Mouse (Mus musculus): ENCODE measurements at regions not wholly inside any gene's neighbourhood (a gene's known extent, or its start where the extent isn't known, plus 50 kb on each side); places are given as distances from the start of the nearest gene placed in this dataset.

DNA sequence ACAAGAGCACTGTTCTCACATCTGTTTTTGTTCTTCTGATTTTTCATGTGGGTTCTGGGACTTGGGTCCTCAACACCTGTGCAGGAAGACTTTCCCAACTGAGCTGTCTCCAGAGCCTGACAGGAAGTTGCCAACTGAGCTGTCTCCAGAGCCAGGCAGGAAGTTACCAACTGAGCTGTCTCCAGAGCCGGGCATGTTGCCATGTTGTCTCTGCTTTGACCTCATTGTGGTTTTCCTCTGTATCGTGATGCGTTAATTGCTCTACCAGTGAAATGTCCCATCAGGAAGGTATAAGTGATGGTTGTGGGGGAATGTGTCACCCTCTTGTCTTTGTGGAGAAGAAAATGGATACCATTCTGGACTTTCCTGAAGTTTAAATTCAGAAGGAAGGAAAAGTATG is 54.4 kb upstream of the Olfm4 start:
- intact Hi-C loops (cut with DNase I): no loop called here
- no peak for DNase-seq

DNA sequence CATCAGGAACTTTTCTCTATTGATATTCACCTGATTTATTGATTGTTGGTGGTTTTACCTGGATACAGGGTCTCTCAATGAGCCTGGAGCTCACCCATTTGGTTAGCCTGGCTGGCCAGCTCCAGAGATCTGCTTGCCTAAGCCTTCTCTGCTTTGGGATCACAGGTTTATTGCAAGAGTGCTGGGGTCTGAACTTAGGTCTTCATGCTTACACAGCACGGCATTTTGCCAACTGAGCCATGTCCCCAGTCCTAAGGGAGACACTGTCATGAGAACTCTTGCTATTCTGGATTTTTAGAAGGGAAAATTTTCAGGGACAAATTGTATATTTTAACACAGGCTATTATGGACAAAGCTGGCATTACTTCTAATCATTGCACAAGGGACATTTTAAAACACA is 56.7 kb upstream of the Olfm4 start:
- intact Hi-C loops (cut with DNase I): no loop called here
- no peak for DNase-seq

DNA sequence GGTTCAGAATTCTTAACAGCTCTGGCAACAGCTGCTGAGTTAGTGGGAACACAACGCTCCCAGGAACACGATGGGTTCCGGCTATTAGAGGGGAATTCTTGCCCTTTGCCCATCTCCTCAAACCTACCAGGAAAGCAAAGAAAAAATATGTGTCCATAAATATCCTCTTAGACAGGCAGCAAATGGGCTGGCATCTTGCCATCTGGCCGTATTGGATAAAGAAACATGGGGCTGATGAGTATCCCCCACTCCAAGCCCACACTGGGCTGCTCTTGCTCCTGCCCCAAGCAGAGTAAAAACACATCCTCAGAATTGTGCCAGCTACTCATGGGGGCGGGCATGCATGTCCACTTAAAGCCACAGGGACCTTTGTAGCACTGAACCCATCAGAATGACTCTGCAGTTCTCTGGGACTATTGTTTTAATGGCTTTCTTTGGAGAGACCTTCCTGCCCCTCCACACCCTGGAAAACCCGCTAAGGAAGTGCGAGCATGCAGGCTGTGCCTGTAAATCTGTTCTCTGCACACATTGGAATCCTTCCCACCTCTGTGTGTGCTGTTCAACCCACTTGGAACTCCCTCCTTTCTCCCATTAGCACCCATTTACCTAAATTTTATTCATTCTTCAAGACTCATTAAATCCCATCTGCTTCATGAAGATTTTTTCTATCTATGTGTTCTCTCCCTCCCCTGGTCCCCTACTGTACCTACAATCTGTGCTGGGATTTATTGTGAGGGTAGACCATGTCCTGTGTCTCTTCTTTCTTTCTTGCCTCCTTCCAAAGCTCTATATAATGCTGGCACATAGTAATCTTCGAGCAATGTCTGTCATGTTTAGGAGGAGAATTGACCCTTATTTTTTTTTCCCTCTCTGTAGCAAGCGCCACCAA is 66.7 kb upstream of the Olfm4 start:
- intact Hi-C loops (cut with DNase I): loop anchor here (10.0 kb wide), 3 partner anchors 152 to 302 kb away; no protein-coding TSS in a partner anchor
- DNase-seq: no peak

DNA sequence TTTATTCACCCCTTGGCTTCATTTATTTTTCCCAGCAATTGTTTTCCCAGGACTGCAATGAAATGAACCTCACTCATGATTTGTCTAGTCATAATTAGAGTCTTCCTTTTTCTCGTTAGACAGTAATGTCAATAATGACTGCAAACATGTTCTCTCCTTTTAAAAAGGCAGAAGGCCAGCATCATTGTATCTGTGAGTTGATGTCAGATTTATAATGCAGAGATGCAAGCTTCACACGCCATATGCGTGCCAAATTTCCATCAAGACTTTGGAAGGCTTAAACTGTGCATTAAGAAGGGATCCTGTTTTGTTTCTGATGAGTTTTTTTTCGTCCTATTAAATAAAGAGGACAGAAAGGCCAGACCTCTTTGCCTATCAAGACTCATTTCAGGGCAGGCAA is 68.9 kb upstream of the Olfm4 start:
- DNase-seq: no peak
- intact Hi-C loops (cut with DNase I): loop anchor here (10.0 kb wide), 3 partner anchors 150 to 300 kb away; no protein-coding TSS in a partner anchor

DNA sequence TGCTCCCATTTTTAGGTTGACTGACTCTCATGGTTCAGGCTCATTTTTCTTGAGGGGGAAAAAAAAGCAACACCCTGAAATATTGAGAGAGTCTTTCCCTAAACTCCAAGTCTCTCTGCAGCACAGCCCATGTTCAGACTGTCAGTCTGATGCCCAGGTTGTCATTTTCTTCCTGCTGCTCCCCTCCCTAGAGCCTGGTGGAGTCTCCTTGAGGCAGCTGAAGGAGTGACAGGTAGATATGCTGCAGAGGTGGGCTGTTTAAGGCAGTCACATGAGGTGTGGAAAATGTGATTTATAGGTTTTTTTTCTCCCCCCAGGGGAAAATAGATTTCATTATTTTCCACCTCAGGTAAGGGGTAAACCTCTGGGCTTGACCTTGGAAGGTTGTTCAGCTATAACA is 70.6 kb upstream of the Olfm4 start:
- intact Hi-C loops (cut with DNase I): loop anchor here (10.0 kb wide), 3 partner anchors 149 to 301 kb away; no protein-coding TSS in a partner anchor

DNA sequence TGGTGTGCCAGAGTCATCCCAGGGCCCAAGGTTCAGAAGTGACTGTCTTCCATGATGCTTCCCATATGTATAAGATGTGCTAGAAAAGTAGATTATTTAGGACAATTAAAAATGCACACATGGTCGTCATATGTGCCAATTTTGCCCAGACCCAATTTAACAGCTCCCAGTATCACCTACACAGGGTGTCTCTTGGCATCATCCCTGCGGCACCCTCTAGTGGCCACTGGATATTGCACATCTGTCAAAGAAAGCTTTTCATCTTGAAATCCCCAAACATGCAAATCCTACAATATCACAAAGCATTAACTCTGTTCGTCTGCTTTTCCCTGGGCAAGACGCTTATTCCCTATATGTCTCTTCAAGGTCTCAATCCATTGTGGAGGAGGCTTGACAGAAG is 71.3 kb upstream of the Olfm4 start:
- intact Hi-C loops (cut with DNase I): loop anchor here (10.0 kb wide), 3 partner anchors 148 to 302 kb away; no protein-coding TSS in a partner anchor
- DNase-seq: peak; percentile 22 to 54

More for the DNA sequence above, 70.6 kb upstream of the Olfm4 start:
- DNase-seq: no peak

DNA sequence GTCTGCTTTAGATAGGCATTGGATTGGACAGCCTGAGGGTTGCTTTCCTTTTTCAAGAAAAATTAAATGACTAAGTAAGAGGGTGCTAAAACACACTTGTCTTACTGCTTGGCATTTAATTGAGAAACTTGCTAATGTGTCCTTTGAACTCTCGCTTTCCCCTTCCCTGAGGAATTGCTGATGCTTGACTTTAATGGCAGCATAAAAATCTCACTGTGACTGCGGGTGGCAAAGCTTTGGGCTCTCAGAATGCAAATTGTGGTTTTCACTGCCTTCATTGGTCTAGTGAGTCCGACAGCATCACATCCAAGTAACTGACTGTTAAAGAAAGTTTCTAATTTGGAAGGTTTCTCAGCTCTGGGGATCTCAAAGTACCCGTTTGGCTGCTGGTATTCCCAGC is 76.1 kb upstream of the Olfm4 start:
- intact Hi-C loops (cut with DNase I): no loop called here
- DNase-seq: no peak

DNA sequence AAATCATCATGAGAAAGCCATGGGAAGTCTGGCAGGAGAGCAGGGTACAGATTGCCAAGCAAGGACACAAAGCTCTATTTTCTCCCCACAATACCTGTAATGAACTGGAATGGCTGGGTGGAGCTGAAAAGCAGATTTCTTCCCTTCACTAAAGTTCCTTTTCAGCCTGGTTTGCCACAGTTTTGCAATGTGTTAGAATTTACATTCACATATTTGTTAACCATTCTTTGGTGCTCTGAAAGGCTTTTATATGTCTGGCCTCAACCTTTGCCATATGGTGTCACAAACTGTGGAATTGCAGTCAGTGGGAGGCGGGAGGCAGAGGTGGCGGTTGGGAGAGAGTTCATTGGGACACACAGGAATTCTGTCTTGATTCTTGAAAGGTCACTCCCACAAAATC is 78.3 kb upstream of the Olfm4 start:
- DNase-seq: no peak
- intact Hi-C loops (cut with DNase I): no loop called here

DNA sequence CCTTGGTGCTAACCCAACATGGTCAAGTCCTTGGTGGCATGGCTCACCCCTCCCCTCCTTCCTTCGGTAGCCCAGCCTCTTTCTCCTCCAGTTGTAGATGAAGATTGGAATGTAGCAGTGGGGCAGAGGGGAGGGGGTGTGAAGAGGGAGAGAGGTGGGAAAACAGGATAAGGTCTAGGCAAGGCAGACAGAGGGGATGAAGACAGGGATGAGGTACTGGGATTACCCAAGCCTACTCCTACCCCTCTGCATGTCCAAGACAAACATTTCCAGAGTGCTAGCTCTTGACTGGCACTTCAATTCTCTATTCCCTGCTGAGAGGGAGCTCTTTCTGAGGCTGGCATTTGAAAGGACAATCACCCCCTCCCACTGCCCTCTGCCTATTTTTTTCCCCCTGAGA is 81.5 kb upstream of the Olfm4 start:
- DNase-seq: no peak
- intact Hi-C loops (cut with DNase I): no loop called here

DNA sequence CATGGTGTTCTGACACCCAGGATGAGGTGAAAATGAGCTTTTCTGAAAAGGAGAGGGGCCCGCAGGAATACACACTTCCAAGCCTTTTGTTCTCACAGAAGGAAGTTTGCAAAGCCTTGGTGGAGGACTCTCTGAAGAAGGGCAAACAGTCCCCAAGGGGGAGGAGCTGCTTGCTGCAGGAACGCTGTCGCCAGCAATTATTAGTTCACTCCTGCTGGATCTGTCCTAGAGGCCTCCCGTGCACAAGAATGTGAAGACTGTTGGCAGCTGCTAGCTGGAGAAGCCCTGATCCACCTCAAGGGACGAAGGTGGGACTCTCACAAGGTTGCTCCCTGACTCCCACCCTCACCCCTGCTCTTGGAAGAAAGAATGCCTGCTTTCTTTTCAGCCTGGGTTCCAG is 85.6 kb upstream of the Olfm4 start:
- DNase-seq: no peak
- intact Hi-C loops (cut with DNase I): no loop called here

DNA sequence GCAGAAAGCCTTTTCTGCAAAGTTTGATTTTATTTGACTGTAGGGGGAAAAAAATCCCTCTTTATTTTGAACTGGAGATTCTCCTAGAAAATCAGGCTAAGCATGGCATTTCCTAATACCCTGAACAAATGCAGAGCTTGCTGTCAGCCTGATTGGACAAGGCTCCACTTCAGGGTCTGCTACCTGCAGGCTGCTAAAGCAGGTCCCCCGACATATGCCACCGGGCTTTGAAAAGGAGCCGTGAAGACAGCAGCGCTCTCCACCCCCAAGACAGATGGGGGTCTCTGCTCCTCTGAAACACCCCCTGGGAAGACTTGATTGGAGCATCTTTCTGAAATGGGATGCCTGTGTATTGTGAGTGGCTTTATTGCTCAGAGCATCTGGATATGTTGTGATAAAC is 90.6 kb upstream of the Olfm4 start:
- intact Hi-C loops (cut with DNase I): no loop called here
- no peak for DNase-seq

DNA sequence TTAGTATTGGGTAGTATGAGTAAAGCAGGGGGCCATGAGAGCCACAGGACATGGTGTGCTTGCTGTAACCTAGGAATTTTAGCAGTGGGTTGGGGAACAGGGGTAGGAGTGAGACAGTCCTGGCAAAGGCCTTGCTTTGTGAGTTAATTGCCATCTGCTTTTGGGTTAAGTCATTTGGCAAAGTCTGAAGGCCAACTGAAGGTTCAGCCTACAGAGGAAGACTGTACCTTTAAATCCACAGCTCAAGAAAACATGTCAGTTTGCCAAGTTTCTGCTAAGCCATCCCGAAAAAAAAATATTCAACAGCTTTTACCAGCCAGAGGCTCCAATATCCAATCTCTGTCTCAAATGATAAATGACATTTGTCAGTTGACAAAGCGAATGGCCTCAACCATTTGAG is 93.2 kb upstream of the Olfm4 start:
- DNase-seq: no peak
- intact Hi-C loops (cut with DNase I): no loop called here

DNA sequence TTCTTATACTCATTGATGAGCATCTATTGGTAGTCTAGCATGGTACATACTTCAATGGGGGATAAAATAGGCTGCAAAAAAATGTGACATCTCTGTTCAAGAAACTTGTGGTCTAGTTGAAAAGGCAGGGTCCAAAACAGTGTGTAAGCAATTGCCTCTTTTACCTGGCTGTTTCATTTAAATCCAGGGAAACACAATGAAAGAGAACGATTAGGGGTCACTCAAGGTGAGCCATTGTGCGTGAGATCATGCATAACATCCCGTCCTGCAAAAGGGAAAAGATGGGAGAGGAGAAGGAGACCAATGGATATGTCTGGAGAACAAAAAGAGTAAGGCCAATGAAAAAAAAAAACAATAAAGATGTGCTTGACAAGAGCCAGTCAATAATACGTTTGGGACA is 93.6 kb upstream of the Olfm4 start:
- intact Hi-C loops (cut with DNase I): no loop called here
- no peak for DNase-seq

DNA sequence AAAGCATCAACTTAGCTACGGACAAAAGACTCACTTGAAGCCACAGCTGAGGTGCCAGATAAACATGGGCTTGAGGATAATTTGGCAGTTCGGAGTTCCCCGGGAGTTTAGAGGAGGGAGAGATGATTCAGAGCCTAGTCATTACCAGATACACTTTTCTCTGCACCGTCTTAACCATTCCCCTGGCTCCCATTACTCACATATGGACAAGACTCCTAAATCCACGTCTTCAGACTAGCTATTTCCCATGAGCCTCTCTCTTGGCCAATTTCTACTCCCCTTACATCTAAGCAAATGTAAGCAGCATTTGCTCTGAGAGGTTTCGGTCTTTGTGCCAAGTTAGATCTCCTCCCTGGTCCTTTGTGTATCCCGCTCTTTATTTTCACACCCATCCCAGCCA is 100.4 kb upstream of the Olfm4 start:
- DNase-seq: no peak
- intact Hi-C loops (cut with DNase I): no loop called here

DNA sequence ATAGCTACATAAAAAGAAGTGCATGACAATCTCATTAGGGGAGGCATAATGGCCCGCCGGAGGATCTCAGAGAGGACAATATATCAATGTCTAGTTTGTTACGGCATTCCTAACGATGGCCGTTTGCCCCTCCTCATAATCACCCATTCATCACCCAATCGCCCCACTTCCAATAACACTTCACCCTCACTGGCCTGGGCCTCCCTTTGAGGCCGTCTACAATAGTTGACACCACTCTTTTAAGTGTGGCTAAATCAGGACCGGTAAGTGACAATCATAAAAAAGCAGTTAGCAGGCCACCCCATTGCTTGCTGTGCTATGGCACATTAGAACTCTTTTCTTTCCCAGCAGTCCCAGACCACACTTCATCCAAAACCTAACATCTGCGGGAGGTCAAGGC is 102.2 kb upstream of the Olfm4 start:
- intact Hi-C loops (cut with DNase I): no loop called here
- no peak for DNase-seq

DNA sequence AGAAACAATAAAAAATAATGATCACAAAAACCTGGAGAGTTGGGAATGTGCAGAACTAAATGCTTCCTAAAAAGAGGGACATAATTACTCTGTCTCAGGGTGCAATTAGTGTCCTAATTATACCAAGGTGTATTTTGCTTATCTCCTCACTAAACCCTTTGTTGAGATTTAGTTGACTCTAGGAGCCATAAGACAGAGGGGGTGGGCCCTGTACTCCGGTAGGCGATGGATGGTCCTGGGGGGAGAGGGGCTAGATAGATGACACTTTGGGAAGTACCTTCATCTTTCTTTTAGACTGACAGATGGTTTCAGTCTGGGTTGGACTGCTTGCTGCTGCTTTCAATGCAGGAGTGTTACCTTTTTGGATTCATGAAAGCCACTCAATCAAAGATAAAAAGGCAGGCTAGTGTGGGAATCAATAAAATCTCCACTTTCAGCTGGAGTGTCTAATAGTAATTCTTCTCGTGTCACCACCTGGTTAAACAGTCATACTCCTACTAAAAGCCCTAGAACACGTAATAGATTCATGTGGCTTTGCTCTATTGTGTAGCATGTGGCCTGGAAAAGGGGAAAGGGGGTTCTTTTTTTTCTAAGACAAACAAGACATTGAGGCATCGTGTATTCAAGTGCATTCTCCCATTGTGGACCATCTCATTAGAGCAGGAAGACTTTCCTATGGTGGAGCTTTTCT is 103.7 kb upstream of the Olfm4 start:
- no peak for DNase-seq
- intact Hi-C loops (cut with DNase I): no loop called here

DNA sequence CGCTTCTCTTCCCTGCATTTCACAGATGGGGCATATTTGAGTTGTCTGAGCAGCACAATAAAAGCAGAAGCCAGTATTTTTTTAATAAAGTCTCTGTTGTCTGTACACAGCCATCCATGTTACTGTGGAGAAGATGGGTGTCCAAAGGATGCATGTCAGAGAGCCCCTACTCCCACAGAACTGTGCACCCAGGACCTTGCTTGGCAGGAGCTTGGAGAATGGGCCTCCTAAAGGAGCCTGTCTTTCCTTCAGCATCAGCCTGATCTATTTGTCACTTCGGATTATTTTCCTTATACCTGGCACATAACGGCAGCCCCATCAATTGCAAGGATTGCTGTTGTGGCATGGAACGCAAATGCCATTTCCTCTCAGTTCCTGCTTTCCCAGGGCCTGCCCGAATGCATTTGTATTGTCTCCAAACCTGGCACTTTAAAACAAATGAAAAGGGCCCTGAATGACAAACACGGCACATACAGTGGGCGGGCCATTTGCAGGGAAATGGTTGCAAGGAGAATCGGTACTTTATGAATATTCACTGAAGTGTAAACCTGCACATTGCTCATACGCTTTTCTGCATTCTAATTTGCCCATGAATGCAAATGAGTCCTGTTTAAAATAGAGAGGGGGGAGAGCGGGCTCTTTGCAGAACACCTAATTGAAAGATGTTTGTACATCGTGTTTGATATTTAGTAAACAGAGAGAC is 104.4 kb upstream of the Olfm4 start:
- no peak for DNase-seq
- intact Hi-C loops (cut with DNase I): no loop called here

DNA sequence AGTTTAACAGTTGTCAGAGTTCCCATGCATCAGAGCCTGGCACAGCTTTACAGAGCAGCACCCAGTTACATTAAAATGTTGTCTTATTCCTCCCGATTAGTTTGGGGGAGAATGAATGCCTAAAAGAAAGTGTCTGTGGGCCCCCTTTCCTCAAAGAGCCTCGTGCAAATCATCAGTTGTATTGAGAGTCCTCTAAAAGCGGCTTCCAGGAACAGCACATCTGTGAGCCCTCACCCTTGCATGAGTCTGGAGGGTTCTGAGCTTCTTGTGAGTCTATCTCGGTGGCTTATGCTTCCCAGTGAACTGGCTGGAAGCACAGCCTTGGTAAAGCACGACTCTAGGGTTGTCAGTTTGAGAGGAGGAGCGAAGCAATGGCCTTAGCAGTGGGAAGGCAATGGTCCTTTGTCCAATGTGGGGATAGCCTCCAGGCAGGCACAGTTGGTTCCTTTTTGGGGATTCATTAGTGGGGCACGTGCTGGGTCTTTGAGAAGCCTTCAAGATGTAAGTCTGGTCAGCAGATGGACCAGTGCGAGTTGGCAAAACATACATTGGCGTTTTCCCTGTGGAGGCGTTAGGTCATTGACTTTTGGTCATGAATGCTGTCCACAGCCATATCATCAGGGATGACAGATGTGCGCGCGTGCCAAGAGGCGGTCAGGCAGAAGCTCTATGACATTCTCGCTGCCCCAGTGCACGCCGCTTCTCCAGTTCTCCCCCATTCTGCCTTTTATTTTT is 105.4 kb upstream of the Olfm4 start:
- no peak for DNase-seq
- intact Hi-C loops (cut with DNase I): no loop called here

DNA sequence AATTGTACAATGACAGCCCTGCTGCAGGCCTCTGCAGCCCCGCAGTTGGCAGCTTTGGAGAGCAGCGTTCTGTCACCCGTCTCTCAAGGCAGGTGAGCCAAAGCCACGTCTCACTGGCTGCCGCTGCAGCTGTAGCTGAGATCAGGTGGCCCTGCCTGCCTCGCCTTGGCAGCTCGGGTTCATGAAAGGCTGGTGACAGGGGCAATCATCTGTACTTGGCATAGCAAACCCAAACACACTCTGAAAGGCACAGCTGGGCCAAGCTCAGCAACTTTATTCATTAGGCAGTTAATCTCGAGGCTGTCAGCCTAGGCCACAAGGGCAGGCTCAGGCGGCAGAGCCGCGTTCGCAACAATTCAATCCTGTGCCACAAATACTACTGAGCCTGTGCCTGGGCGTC is 102.0 kb upstream of the Pcdh8 start:
- DNase-seq: peak; percentile 25 to 46
- intact Hi-C loops (cut with DNase I): no loop called here

DNA sequence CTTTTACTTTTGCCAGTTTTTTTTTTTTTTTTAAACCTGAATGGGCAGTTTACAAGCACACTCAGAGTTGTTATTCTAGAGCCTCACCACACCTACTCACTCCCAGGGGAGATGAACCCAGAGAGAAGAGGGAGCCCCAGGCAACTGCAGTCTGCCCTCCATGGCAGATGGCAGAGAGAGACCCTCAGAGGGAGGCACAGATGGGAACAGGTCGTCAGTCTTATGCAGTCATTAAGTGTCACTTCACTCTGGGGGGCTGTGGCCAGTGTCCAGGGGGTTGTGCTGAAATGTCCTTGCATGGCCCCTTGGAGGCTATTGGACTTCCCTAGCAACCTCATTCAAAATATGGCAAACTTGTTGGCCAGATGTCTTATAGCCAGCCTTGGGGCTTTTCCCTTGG is 101.3 kb upstream of the Pcdh8 start:
- intact Hi-C loops (cut with DNase I): no loop called here
- DNase-seq: no peak

DNA sequence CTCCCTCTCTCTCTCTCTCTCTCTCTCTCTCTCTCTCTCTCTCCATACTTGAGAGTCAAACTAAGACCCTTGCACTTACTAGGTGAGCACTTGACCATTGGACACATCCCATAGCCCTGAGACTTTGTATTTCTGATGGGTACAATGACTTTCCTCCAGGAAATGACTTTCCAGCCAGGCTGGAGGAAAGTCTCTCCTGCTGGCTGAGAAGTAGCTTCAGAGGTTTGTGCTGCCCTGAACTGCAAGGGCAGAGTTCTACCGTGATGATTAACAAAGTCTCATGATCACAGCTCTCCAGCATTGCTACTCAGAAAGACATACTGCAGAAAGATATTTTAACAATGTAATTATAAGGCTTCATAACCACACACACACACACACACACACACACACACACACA is 98.2 kb upstream of the Pcdh8 start:
- intact Hi-C loops (cut with DNase I): no loop called here
- DNase-seq: no peak
